Mouse (Mus musculus) liver, embryonic 14.5 days (tissue): ENCODE results near the gene Elovl6. TPM values are rescaled to one million over a fixed set of nuclear protein-coding genes. Genes with fewer than 3 reads are reported as not detected.

ENCODE experiments used
- ATAC-seq: fragments of 200-750 bp; cut with Nextera tagmentation; 2 replicates; pipeline ENCODE4 v1.8.0; 2017; ENCODE audit warnings: moderate number of reproducible peaks, mild to moderate bottlenecking, moderate library complexity; ENCODE audit not compliant: insufficient read depth
- DNase-seq, 3 experiments: peaks; one replicate each; pipeline ENCODE4 v3.0.0-alpha.2; 2012 to 2013; ENCODE audit warnings: low read depth in 3 of 3, low spot score in 3 of 3
- H3K27ac ChIP-seq: fragments of 300-500 bp; sonication (generic); 2 replicates; pipeline ENCODE4 v1.5.1; 2014; ENCODE audit warnings: moderate library complexity, mild to moderate bottlenecking, control low read depth, inconsistent platforms
- H3K27me3 ChIP-seq: fragments of 300-500 bp; sonication (generic); 2 replicates; pipeline ENCODE4 v1.6.1; 2014; ENCODE audit warnings: mild to moderate bottlenecking, low read length, moderate library complexity; ENCODE audit not compliant: control insufficient read depth, insufficient read depth
- H3K36me3 ChIP-seq: fragments of 300-500 bp; sonication (generic); replicated peaks from 2 replicates; pipeline ENCODE4 v1.6.1; 2014; ENCODE audit warnings: low read depth; ENCODE audit not compliant: control insufficient read depth, insufficient read depth
- H3K4me1 ChIP-seq, 2 experiments: fragments of 200-500 bp in 1 of 2; fragments of 300-500 bp in 1 of 2; sonication (generic) in 1 of 2; replicated peaks; 2 replicates each; pipeline ENCODE4 v1.6.1; 2012 to 2014; ENCODE audit warnings: antibody characterized with exemption in 1 of 2, inconsistent platforms in 1 of 2, low read length in 1 of 2; ENCODE audit not compliant: control insufficient read depth in 2 of 2, insufficient read depth in 2 of 2
- H3K4me2 ChIP-seq: fragments of 300-500 bp; sonication (generic); 2 replicates; pipeline ENCODE4 v1.6.1; 2014; ENCODE audit warnings: low read depth, mild to moderate bottlenecking, control low read depth, moderate library complexity
- H3K4me3 ChIP-seq, 2 experiments: fragments of 200-500 bp in 1 of 2; fragments of 300-500 bp in 1 of 2; sonication (generic) in 1 of 2; 2 replicates each; pipeline ENCODE4 v1.5.1; 2012 to 2014; ENCODE audit warnings: low read depth in 2 of 2, low read length in 2 of 2, mild to moderate bottlenecking in 2 of 2, control low read depth in 1 of 2, inconsistent platforms in 1 of 2, moderate library complexity in 1 of 2; ENCODE audit not compliant: insufficient read depth in 1 of 2
- H3K9ac ChIP-seq: fragments of 300-500 bp; sonication (generic); replicated peaks from 2 replicates; pipeline ENCODE4 v1.6.1; 2014; ENCODE audit warnings: mild to moderate bottlenecking, control low read depth, moderate library complexity
- H3K9me3 ChIP-seq: fragments of 300-500 bp; sonication (generic); 2 replicates; pipeline ENCODE4 v1.6.1; 2016; ENCODE audit warnings: low read length, mixed read lengths; ENCODE audit not compliant: control insufficient read depth
- CTCF ChIP-seq: IDR thresholded peaks from 2 replicates; pipeline ENCODE4 v1.5.1; 2016; ENCODE audit warnings: antibody characterized with exemption, low read depth, control low read depth
- EP300 ChIP-seq: IDR thresholded peaks from 2 replicates; pipeline ENCODE4 v1.6.1; 2016; ENCODE audit warnings: antibody characterized with exemption, low read depth
- WGBS: fragments of 180-500 bp; shearing (Covaris S2); extraction: QIAGEN DNeasy Blood & Tissue Kit; methylation state at CpG from one replicate; pipeline ENCODE4 v1.1.7; 2014; ENCODE audit not compliant: insufficient replicate concordance; 5-methylcytosine and 5-hydroxymethylcytosine counted together
- polyA plus RNA-seq, 2 experiments: library from polyadenylated mRNA; depleted of rRNA in 1 of 2; stranded (reverse) in 1 of 2; unstranded in 1 of 2; fragments of >200 nt; fragmentation: Nextera tagmentation in 1 of 2; extraction: Ambion mirVana in 1 of 2; gene quantifications; 2 replicates each; pipeline versions ENCODE4 v1.2.1 to v1.2.3; 2012 to 2014

Gene Elovl6
- polyA plus RNA-seq, 2 experiments: 7.2 TPM

DNA sequence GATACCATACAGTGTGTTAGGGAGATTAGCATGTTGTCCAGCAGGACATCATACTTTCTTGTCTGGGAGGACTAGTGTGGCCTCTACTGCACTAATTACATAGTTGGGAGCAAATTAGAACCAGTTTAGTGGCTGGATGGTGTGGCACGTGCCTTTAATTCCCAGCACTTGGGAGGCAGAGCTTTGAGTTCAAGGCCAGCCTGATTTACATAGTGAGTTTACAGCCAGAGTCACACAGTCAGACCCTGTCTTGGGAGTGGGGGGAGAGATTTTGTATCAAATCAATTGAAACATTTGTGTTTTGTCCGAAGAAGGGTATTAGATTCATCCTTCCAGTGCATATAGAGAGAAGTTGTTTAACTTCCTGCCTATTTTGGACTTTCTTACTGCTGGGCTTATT, 8.7 kb downstream of the Elovl6 start:
- DNase-seq (no peak), ATAC-seq (no peak)
- Histone ChIP-seq H3K27ac (no peak overlapping the region), H3K4me2 (no peak overlapping the region), H3K27me3 (no peaks in the 10 kb centered on the region), H3K9ac (no peak overlapping the region), H3K9me3 (no peaks in the 10 kb centered on the region), H3K4me3 (no peak overlapping the region), H3K36me3 (no peaks in the 10 kb centered on the region), H3K4me1 (peaks cover under 1 to 6% of the 10 kb centered on the region in 2 experiments)
- no peak for TF ChIP-seq EP300
- no peak for TF ChIP-seq CTCF
- 79% methylated on average over 2 of the region's 2 CpGs for WGBS

DNA sequence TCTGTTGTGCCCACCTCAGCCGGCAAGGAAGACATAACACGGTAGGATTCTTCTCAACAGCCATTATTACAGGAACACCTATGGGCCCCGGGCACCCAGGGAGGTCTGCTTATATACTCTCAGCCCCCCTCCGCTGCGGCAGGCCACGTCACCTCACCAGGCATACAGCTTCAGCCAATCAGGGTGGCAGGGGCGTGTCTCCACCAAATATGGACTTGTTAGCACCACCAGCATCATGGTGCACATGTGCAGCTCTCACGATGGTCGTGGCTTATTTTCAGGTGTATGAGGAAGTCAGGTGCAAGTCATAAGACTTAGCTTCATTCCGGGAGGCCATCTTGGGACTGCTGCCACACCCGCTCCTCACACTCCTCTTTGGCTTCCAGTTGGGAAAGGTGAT, 9.3 kb downstream of the Elovl6 start:
- peaks cover 0 to 4% of the 10 kb centered on the region in 2 experiments; a peak in 3 of 4 replicates for H3K4me1 ChIP-seq
- no peak overlapping the region for H3K4me3 ChIP-seq
- H3K9me3 ChIP-seq: no peaks in the 10 kb centered on the region
- H3K9ac ChIP-seq: no peak overlapping the region
- H3K36me3 ChIP-seq: no peaks in the 10 kb centered on the region
- DNase-seq (no peak), ATAC-seq (no peak)
- H3K27ac ChIP-seq: no peak overlapping the region
- no peak overlapping the region for H3K4me2 ChIP-seq
- WGBS: 82% methylated on average over 11 of the region's 11 CpGs
- H3K27me3 ChIP-seq: no peaks in the 10 kb centered on the region
- TF ChIP-seq CTCF (no peak), EP300 (no peak)

DNA sequence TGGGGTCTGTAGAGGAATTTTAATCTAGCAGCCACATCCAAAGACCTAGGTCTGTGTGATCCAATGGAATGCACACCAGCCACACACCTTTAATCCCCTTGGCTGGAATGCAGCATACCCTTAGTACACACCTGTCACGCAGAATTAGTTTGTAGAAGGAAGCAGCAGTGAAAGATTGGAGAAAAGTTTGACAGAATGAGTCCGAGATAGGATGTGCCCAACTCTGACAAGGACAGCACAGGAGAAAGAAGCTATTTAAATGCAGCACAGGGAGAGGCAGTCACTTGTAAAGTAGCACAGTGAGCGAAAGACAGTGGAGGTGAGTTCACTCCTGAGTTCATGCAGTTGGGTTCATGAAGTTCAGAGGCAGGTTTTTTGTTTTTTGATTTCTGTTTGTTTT, 11.2 kb downstream of the Elovl6 start:
- WGBS: 74% methylated on average over 3 of the region's 3 CpGs
- Histone ChIP-seq H3K4me1 (peaks cover 0 to 2% of the 10 kb centered on the region in 2 experiments; a peak in 1 of 4 replicates), H3K27ac (no peak overlapping the region), H3K9ac (no peak overlapping the region), H3K9me3 (no peaks in the 10 kb centered on the region), H3K4me3 (no peak overlapping the region), H3K27me3 (no peaks in the 10 kb centered on the region), H3K36me3 (no peaks in the 10 kb centered on the region), H3K4me2 (no peak overlapping the region)
- DNase-seq (no peak), ATAC-seq (no peak)
- TF ChIP-seq CTCF: no peak
- no peak for TF ChIP-seq EP300

DNA sequence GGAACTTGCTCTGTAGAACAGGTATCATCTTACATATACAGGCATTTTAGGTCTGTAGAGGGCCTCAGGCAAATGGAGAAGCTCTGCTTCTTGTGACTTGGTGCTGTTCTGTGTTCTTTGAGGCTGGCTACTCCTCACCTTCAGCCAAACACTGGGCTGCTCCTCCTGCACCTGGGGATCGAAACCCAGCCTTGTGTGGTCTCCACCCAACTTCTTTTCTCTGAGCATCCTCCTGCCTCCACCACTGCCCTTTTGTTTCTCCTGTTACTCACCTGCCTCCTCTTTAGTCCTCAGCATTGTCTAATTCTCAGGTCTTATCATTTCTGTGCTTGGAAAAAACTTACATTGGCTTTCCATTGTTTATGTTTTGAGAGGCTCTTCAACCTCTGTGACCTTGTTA, 12.1 kb downstream of the Elovl6 start:
- Histone ChIP-seq H3K27ac (no peak overlapping the region), H3K4me3 (no peak overlapping the region), H3K4me2 (no peak overlapping the region), H3K9me3 (no peaks in the 10 kb centered on the region), H3K36me3 (no peaks in the 10 kb centered on the region), H3K27me3 (no peaks in the 10 kb centered on the region), H3K4me1 (peaks cover 0 to 2% of the 10 kb centered on the region in 2 experiments; a peak in 2 of 4 replicates), H3K9ac (no peak overlapping the region)
- no peak for TF ChIP-seq CTCF
- TF ChIP-seq EP300: no peak
- no peak for ATAC-seq
- 71% methylated on average over 1 of the region's 1 CpGs for WGBS
- no peak for DNase-seq

DNA sequence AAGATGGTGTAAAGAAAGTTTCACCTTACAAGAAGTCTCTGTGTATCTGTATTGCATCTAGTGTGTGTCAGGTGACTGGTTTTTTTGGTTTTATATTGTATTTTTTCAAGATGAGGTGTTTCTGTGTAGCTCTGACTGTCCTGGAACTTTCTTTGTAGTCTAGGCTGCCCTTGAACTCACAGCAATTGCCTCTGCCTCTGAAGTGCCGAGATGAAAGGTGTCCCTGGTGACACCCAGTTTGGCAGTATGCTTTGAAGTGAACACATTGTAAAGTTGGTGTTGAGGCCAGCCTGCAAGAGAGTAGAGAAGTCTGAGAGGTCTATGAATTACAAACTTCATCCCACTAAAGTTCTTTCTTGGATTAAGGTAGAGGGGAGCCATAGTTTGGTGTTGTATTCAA, 13.1 kb downstream of the Elovl6 start:
- H3K27me3 ChIP-seq: no peaks in the 10 kb centered on the region
- no peak for DNase-seq
- H3K4me3 ChIP-seq: no peak overlapping the region
- ATAC-seq: no peak
- H3K9ac ChIP-seq: no peak overlapping the region
- 66% methylated on average over 1 of the region's 1 CpGs for WGBS
- no peak overlapping the region for H3K4me2 ChIP-seq
- no peak overlapping the region for H3K27ac ChIP-seq
- no peaks in the 10 kb centered on the region for H3K36me3 ChIP-seq
- H3K4me1 ChIP-seq: peaks cover 0 to 2% of the 10 kb centered on the region in 2 experiments; a peak in 2 of 4 replicates
- no peak for TF ChIP-seq EP300
- TF ChIP-seq CTCF: no peak
- no peaks in the 10 kb centered on the region for H3K9me3 ChIP-seq
